Mouse (Mus musculus) bone marrow macrophage, adult 2 months (primary cell): Measurements from ENCODE around the gene Retsat. TPM values are rescaled to one million over a fixed set of nuclear protein-coding genes. Genes with fewer than 3 reads are reported as not detected.

ENCODE experiments used
- H3K27ac ChIP-seq: 2 replicates; pipeline ENCODE4 v1.5.1; 2012; ENCODE audit warnings: low read depth, low read length; ENCODE audit not compliant: insufficient read depth
- H3K4me1 ChIP-seq: 2 replicates; pipeline ENCODE4 v1.6.1; 2012; ENCODE audit warnings: low read length; ENCODE audit not compliant: control insufficient read depth, insufficient read depth
- H3K4me3 ChIP-seq: 2 replicates; pipeline ENCODE4 v1.5.1; 2012; ENCODE audit warnings: mild to moderate bottlenecking, low read length, moderate library complexity; ENCODE audit not compliant: insufficient read depth
- CTCF ChIP-seq: IDR thresholded peaks from 2 replicates; pipeline ENCODE4 v1.5.1; 2012; ENCODE audit warnings: low read depth, mild to moderate bottlenecking, low read length, moderate library complexity
- POLR2A ChIP-seq: IDR thresholded peaks from 2 replicates; pipeline ENCODE4 v1.6.1; 2012; ENCODE audit warnings: mild to moderate bottlenecking, low read depth, low read length, borderline replicate concordance
- polyA plus RNA-seq: library from polyadenylated mRNA; stranded (reverse); fragments of >200 nt; gene quantifications from 2 replicates; pipeline ENCODE4 v1.2.4, GENCODE M21; 2012; ENCODE audit not compliant: missing spikeins, insufficient read depth, insufficient read length

The Retsat gene
- polyA plus RNA-seq, 1 experiment = 15.7 TPM

DNA sequence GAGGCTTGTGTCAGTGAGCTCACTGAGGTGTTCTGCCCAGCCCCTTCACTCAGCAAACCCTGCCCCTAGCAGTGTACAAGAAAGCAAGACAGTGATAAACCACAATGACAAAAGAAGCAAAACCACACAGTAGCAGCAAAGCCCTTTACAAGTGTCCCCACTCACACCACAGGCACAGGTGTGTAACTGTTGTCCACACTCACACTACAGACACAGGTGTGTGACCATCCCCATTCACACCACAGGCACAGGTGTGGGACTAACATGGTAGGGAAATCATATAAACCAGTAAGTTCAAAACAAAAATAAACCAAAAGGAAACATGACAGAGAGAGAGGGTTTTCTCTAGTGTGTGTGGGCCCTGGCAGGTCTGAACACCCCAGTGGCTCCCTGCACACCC is 10.0 kb upstream of the Retsat start:
- H3K4me1 ChIP-seq = no peaks in the 10 kb centered on the region
- no peak for TF ChIP-seq CTCF
- no peak for TF ChIP-seq POLR2A
- H3K27ac ChIP-seq = no peak overlapping the region
- no peak overlapping the region for H3K4me3 ChIP-seq

DNA sequence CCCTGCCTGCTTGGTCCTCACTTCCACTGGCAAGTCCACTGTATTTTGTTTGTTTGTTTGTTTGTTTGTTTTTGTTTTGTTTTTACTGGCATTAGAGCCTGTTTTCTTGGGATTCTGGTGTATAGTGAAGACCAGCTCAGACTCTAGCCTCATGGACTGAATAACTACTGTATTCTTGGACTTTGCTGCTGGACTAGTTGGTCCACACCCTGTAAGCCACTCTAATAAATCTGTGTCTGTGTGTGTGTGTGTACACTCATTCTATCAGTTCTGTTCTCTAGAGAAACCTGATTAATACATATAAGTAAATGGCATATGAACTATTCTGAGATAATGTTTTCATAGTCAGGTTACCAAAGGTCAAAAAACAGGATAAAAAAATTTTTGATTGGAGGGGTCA is 8.2 kb upstream of the Retsat start:
- H3K27ac ChIP-seq = no peak overlapping the region
- H3K4me3 ChIP-seq = no peak overlapping the region
- TF ChIP-seq POLR2A (no peak), CTCF (no peak)
- no peaks in the 10 kb centered on the region for H3K4me1 ChIP-seq

DNA sequence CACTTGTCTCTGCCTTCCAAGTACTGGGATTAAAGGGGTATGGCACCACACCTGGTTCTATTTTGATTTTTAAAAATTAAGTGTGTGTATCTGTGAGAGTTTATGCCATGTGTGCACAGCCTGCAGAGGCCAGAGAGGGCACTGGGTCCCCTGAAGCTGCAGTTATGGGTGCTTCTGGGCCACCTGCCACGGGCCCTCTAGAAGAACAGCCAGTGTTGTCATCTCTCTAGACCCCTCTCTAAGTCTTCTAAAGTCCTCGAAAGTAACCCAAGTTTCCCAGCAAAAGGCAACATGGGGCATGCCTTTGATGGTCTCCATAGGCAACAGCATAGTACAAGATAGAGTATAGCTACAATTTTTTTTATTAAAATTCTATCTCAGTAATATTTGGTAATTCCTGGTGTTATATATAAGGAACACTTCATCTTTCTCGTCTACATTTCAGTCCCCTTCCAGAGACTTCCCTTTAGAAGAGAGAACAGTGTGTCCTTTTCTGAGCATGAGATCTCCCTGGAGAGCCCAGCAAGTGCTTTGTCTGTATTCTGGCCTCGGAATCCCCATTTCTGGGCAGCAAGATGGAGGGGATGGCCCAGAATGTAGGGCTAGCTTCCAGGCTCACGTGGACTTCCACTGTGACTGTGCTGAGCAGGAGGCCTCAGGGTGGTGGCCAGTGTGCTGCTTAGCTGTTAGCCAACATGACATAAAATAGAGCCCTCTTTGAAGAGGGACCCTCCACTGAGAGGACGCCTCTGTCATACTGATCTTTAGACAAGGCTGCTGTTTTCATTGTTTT is 5.1 kb upstream of the Retsat start:
- TF ChIP-seq POLR2A = no peak
- Histone ChIP-seq H3K4me1 (peaks cover 5% of the 10 kb centered on the region; the same call in 1 of the 2 replicates), H3K4me3 (no peak overlapping the region), H3K27ac (no peak overlapping the region)

DNA sequence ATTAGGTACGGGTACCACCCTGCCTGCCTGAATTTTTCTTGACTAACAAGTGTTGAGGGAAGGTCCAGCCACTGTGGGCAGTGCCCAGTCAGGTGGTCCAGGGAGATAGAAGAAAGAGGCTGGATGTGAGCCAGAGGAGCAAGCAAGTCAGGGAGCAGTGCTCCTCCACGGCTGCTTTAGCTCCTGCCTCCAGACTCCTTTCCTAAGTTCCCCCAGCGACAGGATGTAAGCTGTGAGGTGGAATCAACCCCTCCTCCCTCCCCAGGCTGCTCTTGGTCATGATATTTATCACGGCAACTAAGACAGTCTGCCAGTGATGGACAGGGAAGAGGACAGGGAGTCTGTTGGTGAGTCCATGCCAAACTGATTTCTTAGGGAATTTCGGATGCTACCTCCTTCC is 4.4 kb upstream of the Retsat start:
- TF ChIP-seq POLR2A (no peak), CTCF (no peak)
- no peak overlapping the region for H3K27ac ChIP-seq
- H3K4me3 ChIP-seq = no peak overlapping the region
- peaks cover 5% of the 10 kb centered on the region; the same call in 1 of the 2 replicates for H3K4me1 ChIP-seq

DNA sequence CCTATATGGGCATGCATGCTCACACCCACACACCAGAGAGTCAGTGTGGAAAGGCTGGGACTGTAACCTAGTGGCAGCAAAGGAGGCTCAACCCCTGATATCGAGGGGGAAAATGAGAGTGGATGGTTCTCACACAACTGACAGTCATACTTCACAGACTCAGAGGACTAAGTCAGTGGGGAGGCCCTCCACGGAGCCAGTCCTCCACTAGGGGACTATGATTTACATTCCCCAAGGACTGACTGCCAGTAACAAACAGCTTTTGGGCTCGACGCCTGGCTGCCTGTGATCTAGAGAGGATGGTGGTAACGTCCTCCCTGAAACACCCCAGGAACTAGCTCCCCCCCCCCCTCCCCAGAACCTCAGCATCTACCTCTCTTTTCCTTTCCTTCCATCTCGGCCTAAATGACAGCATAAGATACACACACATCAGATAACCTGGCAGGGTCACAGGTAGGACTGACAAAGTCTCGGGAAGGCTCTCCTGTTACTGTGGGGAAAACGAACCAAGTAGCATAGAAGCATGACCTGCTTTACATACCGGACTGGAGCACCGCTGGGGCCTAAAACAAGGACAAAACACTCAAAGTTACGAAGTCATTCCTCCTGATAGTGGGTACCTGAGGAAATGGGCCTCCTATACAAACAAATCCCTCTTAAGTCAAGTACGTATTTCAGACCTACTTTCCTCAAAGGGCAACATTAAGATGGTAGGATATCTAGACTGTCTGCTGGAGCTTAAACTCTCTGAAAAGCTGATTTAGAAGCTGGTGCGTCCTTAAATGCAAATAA is 996 bp upstream of the Retsat start:
- TF ChIP-seq CTCF (no peak), POLR2A (no peak)
- peak overlapping the region; percentile 89 for H3K4me3 ChIP-seq
- H3K4me1 ChIP-seq = peaks cover 13% of the 10 kb centered on the region
- no peak overlapping the region for H3K27ac ChIP-seq

DNA sequence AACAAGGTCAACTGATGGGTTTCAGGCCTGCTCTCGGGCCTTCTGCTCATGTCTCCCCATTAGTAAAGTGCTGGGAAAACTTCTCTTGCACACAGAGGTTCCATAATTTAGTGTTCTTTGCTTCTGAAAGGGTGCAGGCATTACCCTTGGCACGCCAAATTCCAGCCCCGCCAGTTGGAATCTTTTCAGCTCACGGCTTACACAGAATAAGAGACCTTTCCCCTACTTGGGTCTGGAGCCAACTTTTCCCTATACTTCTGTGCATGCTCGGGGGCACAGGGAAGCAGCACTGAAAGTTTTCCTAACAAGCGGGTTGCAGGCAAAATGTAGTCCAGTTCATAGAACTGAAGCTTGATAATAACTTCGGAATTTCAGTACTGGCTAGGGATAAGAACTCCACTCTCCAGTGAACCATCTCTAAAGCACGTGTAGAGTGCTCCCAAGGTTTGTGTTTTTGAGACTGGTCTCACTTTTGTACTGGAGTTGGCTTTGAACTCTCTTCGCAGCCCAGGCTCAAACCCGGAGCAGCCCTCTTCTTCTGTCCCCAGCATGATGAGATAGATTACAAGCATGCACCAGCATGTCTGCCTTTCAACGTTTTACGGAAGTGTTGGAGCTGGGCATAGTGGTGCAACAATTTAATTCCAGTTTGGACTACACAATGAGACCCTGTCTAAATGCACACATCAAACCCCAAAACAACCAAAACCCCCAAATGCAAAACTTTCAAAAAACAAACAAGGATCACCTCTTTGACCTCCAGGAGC is 699 bp downstream of the Retsat start:
- H3K4me1 ChIP-seq = peaks cover 13% of the 10 kb centered on the region
- H3K4me3 ChIP-seq = peak overlapping the region; percentile 89
- peak overlapping the region; percentile 48; the same call in 1 of the 2 replicates for H3K27ac ChIP-seq
- no peak; the same call in 1 of the 2 replicates for TF ChIP-seq CTCF
- no peak for TF ChIP-seq POLR2A

DNA sequence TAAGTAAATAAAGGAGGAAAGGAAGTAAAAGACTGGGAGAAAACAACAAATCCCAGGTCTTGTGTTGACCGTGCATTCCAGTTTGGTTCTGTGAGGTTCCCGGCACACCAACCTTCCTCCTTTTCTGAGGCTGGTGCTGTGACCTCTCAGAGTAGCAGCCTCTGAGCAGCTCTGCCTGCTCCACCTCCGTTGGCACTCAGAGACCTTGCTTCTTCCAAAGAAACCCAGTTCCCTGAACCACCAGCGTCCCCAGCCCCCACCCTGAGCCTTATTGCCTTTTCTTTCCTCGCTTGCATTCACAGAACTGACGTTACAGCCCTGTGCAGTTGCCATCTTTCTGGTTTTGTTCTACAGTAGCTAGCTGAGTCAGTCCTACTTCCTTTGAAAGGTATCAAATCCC is 1.9 kb downstream of the Retsat start:
- no peak overlapping the region for H3K4me3 ChIP-seq
- H3K4me1 ChIP-seq = peaks cover 14% of the 10 kb centered on the region
- no peak overlapping the region for H3K27ac ChIP-seq
- TF ChIP-seq POLR2A = no peak
- TF ChIP-seq CTCF = no peak

DNA sequence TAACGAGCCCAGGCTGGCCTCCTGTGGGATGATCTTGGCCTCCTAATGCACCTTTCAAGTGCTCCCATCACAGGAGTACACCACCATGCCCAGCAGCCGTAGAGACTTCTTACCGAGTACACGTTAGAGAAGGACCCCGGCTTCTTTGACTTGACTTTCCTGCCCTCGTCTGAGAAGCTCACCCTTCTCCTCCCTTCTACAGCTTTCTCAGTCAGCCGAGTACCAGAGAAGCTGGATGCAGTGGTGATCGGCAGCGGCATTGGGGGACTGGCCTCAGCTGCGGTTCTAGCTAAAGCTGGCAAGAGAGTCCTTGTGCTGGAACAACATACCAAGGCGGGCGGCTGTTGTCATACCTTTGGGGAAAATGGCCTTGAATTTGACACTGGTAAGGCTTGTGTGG is 2.5 kb downstream of the Retsat start:
- H3K4me3 ChIP-seq = no peak overlapping the region
- no peak overlapping the region for H3K27ac ChIP-seq
- peaks cover 14% of the 10 kb centered on the region for H3K4me1 ChIP-seq
- TF ChIP-seq CTCF (no peak), POLR2A (no peak)

DNA sequence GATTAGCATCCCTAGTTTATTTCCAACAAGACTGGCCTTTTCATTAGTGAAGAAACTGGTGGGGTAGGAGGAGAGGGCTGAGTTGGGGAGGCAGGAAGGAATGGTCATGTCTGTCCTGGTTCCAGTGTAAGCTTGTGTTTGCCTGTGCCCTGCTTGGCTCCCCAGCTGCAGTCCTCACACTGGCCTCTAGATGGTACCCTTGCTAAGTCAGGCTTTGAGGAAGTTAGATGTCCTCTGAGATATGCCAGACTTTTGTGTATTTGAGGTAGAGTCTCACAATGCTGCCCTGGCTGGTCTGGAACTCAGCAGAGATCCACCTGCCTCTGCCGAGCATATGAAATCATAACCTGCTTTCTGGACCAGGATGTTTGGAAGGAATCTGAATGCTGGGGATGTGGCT is 3.5 kb downstream of the Retsat start:
- no peak overlapping the region for H3K4me3 ChIP-seq
- peaks cover 14% of the 10 kb centered on the region for H3K4me1 ChIP-seq
- no peak for TF ChIP-seq POLR2A
- TF ChIP-seq CTCF = 0 out of 2 replicates have a peak, but pooled peaks have one; percentile 12
- H3K27ac ChIP-seq = no peak overlapping the region
